Mouse (Mus musculus) liver, adult 2 months (tissue): ENCODE data around the gene Peak1. TPM values are rescaled to one million over a fixed set of nuclear protein-coding genes. Genes with fewer than 3 reads are reported as not detected.

Experiments
- DNase-seq: peaks from one replicate; pipeline ENCODE4 v3.0.0-alpha.2; 2011; ENCODE audit warnings: low read depth, low spot score; ENCODE audit errors: extremely low read depth
- H3K27ac ChIP-seq: fragments of 200-500 bp; replicated peaks from 2 replicates; pipeline ENCODE4 v1.5.1; 2012; ENCODE audit warnings: low read depth, mild to moderate bottlenecking, control low read depth, inconsistent platforms, low read length; ENCODE audit not compliant: insufficient read depth
- H3K27me3 ChIP-seq: fragments of 200-500 bp; 2 replicates; pipeline ENCODE4 v1.6.1; 2012; ENCODE audit warnings: mild to moderate bottlenecking, moderate library complexity, low read length, inconsistent platforms; ENCODE audit not compliant: control insufficient read depth, insufficient read depth
- H3K36me3 ChIP-seq: fragments of 200-500 bp; 2 replicates; pipeline ENCODE4 v1.6.1; 2012; ENCODE audit warnings: low read length, inconsistent platforms; ENCODE audit not compliant: control insufficient read depth, insufficient read depth
- H3K4me1 ChIP-seq: fragments of 200-500 bp; 2 replicates; pipeline ENCODE4 v1.6.1; 2011; ENCODE audit warnings: low read length; ENCODE audit not compliant: control insufficient read depth, insufficient read depth
- H3K4me3 ChIP-seq: fragments of 200-500 bp; 2 replicates; pipeline ENCODE4 v1.5.1; 2011; ENCODE audit warnings: low read depth, mild to moderate bottlenecking, control low read depth, low read length, moderate library complexity; ENCODE audit not compliant: insufficient read depth
- H3K79me2 ChIP-seq: fragments of 200-500 bp; 2 replicates; pipeline ENCODE4 v1.6.1; 2012; ENCODE audit warnings: inconsistent platforms, mild to moderate bottlenecking, low read length, moderate library complexity; ENCODE audit not compliant: control insufficient read depth, insufficient read depth
- H3K9ac ChIP-seq: fragments of 200-500 bp; 2 replicates; pipeline ENCODE4 v1.6.1; 2012; ENCODE audit warnings: low read depth, mild to moderate bottlenecking, control low read depth, inconsistent platforms, low read length
- CTCF ChIP-seq: fragments of 200-500 bp; IDR thresholded peaks from 2 replicates; pipeline ENCODE4 v1.5.1; 2011; ENCODE audit warnings: low read depth, low read length, control low read depth
- POLR2A ChIP-seq: fragments of 200-500 bp; IDR thresholded peaks from 2 replicates; pipeline ENCODE4 v1.6.1; 2011; ENCODE audit warnings: low read length, control low read depth; ENCODE audit not compliant: insufficient read depth; ENCODE audit errors: extremely low read depth
- WGBS: fragments of 180-500 bp; shearing (Covaris S2); methylation state at CpG from one replicate; pipeline ENCODE4 v1.1.7; 2018; 5-methylcytosine and 5-hydroxymethylcytosine counted together
- polyA plus RNA-seq: library from polyadenylated mRNA; depleted of rRNA; stranded (reverse); fragments of >200 nt; gene quantifications from 2 replicates; pipeline ENCODE4 v1.2.3, GENCODE M21; 2012
- total RNA-seq: library from RNA; depleted of rRNA; stranded (reverse); fragments of >200 nt; gene quantifications from 2 replicates; pipeline ENCODE4 v1.2.3, GENCODE M21; 2014

Gene Peak1
- total and polyA plus RNA-seq, 2 experiments: 2.8 to 10.7 TPM

DNA sequence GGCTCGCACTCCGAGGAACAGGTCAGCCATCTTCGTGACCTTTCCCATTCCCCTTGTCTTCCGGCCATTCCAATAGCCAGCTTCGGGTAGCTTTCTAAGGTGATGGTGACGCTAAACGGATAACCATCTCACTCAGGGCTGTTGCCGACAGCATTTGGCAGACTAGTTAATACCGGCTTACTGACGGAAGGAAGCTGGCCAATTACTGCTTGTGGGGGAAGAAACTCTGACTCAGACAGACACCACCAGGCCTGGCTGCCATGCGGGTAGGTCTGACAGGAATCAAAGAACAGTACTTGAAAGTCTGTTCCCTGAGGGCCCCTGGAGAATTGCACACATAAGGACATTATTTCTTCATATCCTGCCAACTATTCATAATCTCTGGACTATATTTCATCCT lies 212.5 kb downstream of the Peak1 start:
- H3K79me2 ChIP-seq: no peaks in the 10 kb centered on the region
- TF ChIP-seq CTCF: no peak
- TF ChIP-seq POLR2A: no peak
- no peak overlapping the region for H3K4me3 ChIP-seq
- no peak overlapping the region for H3K9ac ChIP-seq
- DNase-seq: no peak
- H3K36me3 ChIP-seq: peaks cover 10% of the 10 kb centered on the region; the same call in 1 of the 2 replicates
- no peaks in the 10 kb centered on the region for H3K27me3 ChIP-seq
- no peak overlapping the region for H3K27ac ChIP-seq
- 93% methylated on average over 11 of the region's 11 CpGs for WGBS
- no peaks in the 10 kb centered on the region for H3K4me1 ChIP-seq

- Histone ChIP-seq H3K27me3 (no peaks in the 10 kb centered on the region), H3K9ac (no peak overlapping the region), H3K4me1 (no peaks in the 10 kb centered on the region), H3K79me2 (no peaks in the 10 kb centered on the region), H3K36me3 (peaks cover 10% of the 10 kb centered on the region; the same call in 1 of the 2 replicates), H3K27ac (no peak overlapping the region), H3K4me3 (no peak overlapping the region)
- 95% methylated on average over 4 of the region's 4 CpGs for WGBS
- no peak for DNase-seq
- TF ChIP-seq CTCF: no peak
- TF ChIP-seq POLR2A: no peak
These were observed 213.6 kb downstream of the Peak1 start for GRCm38 (mm10) chr9:56204316-56204715.

- Histone ChIP-seq H3K4me3 (no peak overlapping the region), H3K27ac (no peak overlapping the region), H3K27me3 (no peaks in the 10 kb centered on the region), H3K36me3 (peaks cover 7% of the 10 kb centered on the region; the same call in 1 of the 2 replicates), H3K79me2 (no peaks in the 10 kb centered on the region), H3K4me1 (no peaks in the 10 kb centered on the region), H3K9ac (no peak overlapping the region)
- 41% methylated on average over 14 of the region's 14 CpGs for WGBS
- TF ChIP-seq POLR2A (no peak), CTCF (peak; percentile 89)
- peak; percentile 28 for DNase-seq
These were observed 217.1 kb downstream of the Peak1 start for GRCm38 (mm10) chr9:56200645-56201314.

DNA sequence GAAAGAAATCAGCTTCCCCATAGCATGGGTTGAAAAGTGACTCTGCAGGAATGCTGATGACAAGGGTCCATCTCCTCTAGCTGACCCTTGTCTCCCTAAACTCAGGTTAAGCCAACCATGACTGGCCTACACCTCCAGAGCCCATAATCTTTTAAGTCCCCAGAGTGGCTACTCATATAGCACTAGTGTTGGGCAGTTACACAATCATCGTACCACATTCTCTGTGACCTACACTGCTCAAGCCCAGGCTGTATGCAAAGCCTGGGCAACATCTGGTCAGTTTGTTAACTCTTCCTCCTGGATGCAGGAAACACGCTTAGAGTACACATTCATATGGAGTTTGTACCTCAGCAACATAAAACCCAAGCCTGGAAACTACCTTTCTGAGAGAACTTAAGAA lies 217.7 kb downstream of the Peak1 start:
- Histone ChIP-seq H3K4me3 (no peak overlapping the region), H3K27me3 (no peaks in the 10 kb centered on the region), H3K36me3 (peaks cover 3% of the 10 kb centered on the region; the same call in 1 of the 2 replicates), H3K79me2 (no peaks in the 10 kb centered on the region), H3K9ac (no peak overlapping the region), H3K27ac (no peak overlapping the region), H3K4me1 (no peaks in the 10 kb centered on the region)
- no peak for DNase-seq
- 46% methylated on average over 2 of the region's 2 CpGs for WGBS
- TF ChIP-seq POLR2A (no peak), CTCF (no peak)

- Histone ChIP-seq H3K27me3 (no peaks in the 10 kb centered on the region), H3K36me3 (no peaks in the 10 kb centered on the region), H3K79me2 (no peaks in the 10 kb centered on the region), H3K27ac (no peak overlapping the region), H3K4me1 (no peaks in the 10 kb centered on the region), H3K4me3 (no peak overlapping the region), H3K9ac (no peak overlapping the region)
- TF ChIP-seq CTCF: no peak
- no peak for TF ChIP-seq POLR2A
- 78% methylated on average over 4 of the region's 4 CpGs for WGBS
- no peak for DNase-seq
These were observed 220.9 kb downstream of the Peak1 start for GRCm38 (mm10) chr9:56196921-56197320.

- no peaks in the 10 kb centered on the region for H3K36me3 ChIP-seq
- no peak overlapping the region for H3K27ac ChIP-seq
- no peaks in the 10 kb centered on the region for H3K79me2 ChIP-seq
- H3K9ac ChIP-seq: no peak overlapping the region
- H3K27me3 ChIP-seq: no peaks in the 10 kb centered on the region
- H3K4me3 ChIP-seq: no peak overlapping the region
- no peaks in the 10 kb centered on the region for H3K4me1 ChIP-seq
- WGBS: 69% methylated on average over 3 of the region's 3 CpGs
- TF ChIP-seq POLR2A: no peak
- no peak for DNase-seq
These were observed 222.7 kb downstream of the Peak1 start for GRCm38 (mm10) chr9:56195193-56195592.
